Mouse (Mus musculus) stomach, postnatal 0 days (tissue): Measurements from ENCODE around the gene Pgbd5.

ENCODE experiments used
- CTCF ChIP-seq: IDR thresholded peaks from 2 replicates; pipeline ENCODE4 v1.5.1; 2016; ENCODE audit warnings: antibody characterized with exemption, low read depth, mild to moderate bottlenecking, moderate library complexity
- EP300 ChIP-seq: optimal IDR thresholded peaks from 2 replicates; pipeline ENCODE3; 2016; ENCODE audit warnings: antibody characterized with exemption

- TF ChIP-seq CTCF: peak; percentile 90
- TF ChIP-seq EP300: no peak
These were observed 71.2 kb downstream of the Pgbd5 start for GRCm38 (mm10) chr8:124368213-124368612.
